Mouse (Mus musculus): ENCODE measurements around the gene Scn10a.

Scn10a gene

DNA sequence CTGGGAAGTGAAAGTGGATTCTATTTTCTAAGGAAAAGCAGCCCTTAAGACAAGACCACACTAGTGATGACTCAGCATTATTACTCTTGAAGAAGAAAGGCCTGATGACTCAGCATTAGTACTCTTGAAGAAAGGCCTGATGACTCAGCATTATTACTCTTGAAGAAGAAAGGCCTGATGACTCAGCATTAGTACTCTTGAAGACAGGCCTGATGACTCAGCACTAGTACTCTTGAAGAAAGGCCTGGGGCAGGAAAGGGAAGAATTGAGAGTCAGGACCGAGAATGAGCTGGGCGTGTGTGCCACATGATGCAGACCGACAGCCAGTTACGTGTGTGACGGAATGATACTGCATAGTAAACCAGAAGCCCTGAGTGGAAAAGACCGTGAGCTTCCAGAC is 77.1 kb downstream of the Scn10a start:
- DNase-seq (ENCODE audit: extremely low spot score, low read depth, low spot score): no peak

DNA sequence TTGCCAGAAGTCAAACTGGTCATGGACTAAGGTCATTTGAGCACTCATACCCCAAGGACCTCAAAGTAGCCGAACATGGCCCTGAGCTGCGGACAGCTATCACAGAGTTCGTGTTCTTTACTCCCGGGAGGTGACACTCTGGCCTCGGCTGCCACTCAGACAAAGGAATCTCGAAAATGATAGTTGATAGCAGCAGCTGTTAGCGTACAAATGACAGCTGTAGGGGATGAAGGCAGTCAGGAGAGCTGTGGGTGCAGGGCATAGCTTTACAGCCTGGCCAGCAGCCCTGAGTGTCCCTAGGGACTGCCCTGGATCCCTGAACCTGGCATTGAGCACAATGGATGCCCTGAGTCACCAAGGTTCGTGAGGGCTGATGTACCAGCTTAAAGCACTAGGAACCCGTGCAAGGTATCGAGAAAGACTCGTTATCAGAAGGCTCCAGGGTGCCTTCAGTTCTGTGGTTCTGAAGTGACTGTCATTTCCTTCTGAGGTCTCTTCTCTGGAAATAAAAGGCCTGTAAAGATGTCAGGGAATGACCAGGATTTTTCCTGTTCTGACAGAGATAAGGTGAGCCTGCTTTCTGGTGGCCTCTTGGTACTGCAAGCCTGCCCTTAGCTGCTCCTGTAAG is 84.8 kb downstream of the Scn10a start:
- no peak for DNase-seq (ENCODE audit: extremely low spot score, low read depth, low spot score)

DNA sequence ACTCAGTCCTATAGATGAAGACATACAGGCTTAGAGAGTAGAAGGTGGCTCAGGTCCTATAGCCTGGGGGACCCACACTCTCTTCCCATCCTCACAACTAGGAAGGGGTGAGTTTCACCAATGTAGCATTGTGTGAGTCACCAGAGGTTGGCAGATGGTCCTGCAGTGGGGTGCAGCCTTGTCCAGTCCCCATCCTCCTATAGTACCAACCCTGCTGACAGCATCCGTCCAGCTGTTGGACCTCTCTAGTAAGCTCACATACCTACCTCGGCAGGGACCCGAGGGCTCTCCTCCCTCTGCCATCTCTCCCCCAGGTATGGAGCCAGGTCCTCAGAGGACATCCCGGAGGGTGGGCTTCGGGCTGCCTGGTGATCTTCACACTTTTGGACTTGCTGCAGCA is 85.6 kb downstream of the Scn10a start:
- no peak for DNase-seq (ENCODE audit: extremely low spot score, low read depth, low spot score)

DNA sequence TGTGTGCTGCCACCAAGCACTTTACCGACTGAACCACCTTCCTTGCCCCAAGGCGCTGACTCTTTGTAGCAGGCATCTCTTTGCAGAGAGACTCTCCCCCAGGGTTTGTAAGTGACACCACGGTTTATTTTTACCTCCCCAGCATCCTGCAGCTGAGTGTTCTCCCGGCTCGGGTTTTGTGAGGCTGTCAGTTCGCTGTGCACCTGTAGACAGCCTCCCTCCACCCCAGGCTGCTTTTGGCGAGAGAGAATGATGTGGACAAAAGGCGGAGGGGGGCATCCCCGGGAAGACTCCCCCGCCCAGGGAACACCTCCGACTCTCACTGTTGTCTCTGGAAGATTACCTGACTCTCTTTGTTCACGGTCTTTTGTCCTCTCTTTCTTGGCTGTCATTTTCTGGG is 86.3 kb downstream of the Scn10a start:
- DNase-seq (ENCODE audit: extremely low spot score, low read depth, low spot score): no peak

DNA sequence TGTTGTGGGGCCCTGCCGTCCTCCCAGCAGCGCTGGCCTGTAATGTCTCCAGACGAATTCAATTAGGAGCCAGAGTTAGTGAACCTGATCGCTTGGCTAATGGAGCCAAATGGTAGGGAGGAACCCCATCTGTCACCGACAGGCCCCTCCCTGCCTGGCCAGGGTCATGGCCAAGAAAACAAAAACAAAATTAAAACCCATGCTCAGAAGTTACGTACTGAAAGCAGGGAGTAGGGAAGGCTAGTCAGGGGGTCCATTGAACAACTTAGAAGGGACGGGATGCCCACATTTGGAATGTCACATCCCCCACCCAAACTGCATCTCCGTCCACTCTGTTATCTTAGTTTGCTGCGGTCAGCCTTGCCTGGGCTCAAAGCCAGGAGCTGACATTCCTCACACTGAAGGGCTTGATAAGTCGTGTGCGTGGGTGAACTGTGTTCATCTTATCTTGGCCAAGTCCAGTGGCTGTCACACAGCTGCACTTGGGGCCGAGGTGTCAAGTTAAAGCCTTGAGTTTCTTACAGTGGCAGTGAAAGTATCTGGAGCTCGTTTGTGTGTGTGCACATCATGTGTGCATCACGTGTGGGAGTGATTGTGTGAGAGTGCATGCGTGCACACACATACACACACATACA is 87.1 kb downstream of the Scn10a start:
- no peak for DNase-seq (ENCODE audit: extremely low spot score, low read depth, low spot score)

DNA sequence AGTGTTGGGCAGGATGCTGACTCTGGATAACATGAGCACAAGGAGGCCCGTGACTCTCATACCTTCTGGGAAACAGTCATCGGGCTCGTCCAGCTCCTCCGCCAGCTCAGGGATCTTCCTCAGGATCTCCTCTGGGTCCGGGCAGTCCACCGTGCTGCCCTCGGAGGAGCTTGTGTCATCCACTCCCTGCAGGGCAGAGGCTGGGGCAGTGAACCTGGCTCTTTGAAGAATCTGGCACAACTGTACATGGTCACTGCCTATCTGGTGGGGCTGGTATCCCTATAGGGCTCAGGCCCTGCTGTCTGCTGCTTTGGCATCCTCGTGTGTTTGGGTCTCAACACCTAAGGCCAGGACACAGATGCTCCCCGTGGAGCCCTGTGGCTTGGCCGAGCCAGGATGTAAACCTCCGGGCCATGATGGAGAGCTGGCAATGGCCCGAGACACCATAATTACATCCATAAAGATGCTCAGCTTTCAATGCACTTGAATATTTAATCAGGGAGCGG is 87.7 kb downstream of the Scn10a start:
- no peak for DNase-seq (ENCODE audit: extremely low spot score, low read depth, low spot score)

DNA sequence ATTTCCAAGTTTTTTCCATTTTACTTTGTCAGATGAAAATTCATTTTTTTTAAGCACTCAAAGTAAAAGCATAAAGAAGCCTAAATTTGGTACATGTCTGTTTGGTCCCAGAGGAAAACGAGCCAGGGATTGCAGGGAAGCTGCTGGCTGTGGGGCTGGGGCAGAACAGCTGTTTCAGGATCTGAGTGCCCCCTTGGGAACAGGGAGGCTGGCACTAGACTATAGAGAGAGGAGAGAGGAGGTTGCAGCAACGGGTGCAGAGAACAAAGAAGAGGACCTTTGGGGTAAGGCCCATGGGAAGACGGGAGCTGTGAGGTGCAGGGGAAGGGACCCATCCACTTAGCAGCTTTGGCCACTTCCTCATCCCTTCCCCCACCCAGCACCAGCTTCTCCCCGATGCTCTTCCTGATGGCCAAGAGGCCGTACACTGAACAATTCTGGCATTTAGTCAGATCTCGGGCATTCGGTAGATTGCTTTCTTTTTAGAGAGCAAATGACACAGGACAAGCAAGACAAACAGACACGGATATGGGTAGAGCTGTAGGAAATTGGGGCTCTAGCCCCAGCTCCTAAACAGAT is 90.3 kb downstream of the Scn10a start:
- no peak for DNase-seq (ENCODE audit: extremely low spot score, low read depth, low spot score)

DNA sequence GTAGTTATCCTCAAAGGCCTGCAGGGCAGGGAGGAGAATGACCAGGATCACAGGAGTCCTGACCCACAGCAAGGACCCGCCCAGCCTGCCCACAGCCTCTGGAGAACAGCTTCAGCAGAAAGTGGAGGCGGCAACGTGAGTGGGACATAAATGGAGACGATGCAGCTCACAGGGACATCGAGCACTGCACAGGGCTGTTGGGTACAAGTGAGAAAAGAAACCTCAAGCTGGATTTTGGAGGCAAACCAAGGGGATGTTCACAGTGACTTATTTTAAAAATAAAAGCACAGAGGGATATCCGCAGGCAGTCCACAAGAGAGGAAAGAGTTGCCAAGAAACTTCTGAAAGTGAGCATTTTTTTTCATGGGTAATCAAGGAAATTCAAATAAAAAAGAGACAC is 91.9 kb downstream of the Scn10a start:
- DNase-seq (ENCODE audit: extremely low spot score, low read depth, low spot score): no peak

DNA sequence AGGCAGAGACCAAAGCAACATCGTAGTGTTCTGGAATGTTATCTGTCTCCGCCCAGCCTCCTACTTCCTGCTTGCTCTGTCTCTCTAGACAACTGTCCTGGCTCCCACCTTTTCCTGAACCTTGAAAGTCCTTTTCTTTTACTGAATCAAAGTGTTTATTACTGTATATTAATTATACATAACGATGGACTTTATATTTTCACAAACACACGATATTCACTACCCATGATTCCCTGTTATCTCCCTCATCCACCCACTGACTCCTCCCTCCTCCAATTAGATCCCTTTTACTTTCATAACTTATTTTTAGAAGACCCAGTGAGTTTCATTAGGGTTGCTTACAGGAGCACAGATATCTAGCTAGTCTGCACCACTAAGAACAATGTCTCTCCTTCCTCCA is 95.0 kb downstream of the Scn10a start:
- no peak for DNase-seq (ENCODE audit: extremely low spot score, low read depth, low spot score)

DNA sequence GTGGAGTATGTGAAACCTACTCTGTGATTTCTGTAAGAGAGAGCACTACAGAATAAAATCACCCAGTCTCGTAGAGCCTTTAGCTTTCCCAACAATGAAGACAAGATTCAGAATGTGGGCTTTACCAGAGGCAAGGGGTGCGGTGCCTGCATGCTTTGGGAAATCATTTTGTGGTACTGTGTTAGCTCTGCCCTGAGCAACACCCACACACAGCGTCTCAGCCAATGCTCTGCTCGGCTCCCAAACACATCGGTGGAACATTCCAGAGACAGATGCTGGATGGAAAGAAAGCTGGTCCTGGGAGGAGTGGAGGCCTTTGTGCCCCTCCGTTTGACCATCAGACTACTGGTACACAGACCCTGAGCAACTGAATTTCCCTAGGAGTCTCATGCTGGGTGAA is 104.3 kb downstream of the Scn10a start:
- no peak for DNase-seq (ENCODE audit: extremely low spot score, low read depth, low spot score)

DNA sequence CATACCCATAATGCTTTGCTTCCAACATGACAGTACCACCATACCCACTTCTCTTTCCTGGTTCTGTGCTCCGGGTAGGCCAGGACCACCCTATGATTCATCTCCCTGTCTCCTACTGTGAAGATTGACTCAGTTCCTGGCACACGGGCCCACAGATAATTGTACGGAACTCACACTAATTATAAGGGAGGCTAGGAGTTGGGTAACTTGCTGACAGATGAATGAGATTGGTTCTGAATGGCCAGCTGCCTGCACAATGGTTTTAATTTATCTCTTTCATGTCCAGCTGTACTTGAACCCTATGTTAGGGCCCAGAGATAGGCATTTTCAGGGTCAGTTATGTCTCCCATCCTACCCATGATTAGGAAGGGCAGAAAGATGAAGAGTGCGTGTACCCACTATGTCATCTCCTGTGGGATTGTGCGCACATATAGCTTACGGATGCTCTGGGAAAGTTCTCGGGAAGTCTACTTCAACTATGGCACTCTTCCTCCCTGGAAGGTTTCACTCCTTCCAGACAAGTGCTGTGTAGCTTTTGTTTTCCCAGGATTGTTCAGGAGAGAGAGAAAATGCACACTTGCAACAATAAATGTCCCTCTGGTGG is 108.5 kb downstream of the Scn10a start:
- DNase-seq (ENCODE audit: extremely low spot score, low read depth, low spot score): no peak

DNA sequence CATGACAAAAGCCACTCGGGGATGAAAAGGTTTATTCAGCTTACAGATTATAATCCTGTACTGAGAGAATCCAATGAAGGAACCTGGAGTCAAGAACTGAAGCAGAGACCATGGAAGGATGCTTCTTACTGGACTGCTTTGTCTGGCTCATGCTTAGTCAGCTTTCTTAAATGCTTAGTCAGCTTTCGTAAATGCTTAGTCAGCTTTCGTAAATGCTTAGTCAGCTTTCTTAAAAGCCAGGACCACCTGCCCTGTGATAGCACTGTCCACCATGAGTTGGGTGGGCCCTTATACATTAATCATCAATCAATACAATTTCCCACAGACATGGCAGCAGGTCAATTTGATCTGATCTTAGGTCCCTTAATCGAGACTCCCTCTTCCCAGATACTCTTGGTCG is 112.2 kb downstream of the Scn10a start:
- DNase-seq (ENCODE audit: extremely low spot score, low read depth, low spot score): no peak

DNA sequence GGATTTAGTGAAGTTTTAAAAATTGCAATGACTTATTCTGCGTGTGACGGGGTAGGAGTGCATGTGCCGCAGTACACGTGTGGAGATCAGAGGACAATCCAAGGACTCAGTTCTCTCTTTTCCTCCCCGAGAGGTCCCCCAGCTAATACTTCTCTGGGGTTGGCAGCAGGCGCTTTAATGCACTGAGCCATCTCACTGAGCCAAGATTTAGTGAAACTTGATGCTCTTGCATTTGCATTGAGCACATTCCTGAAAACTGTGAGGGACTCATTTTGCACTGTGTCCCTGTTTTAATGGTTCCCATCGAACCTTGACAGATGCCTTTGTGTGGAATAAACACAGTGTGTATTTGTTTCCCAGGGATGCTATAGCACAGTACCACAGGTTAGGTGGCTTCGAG is 114.5 kb downstream of the Scn10a start:
- no peak for DNase-seq (ENCODE audit: extremely low spot score, low read depth, low spot score)

DNA sequence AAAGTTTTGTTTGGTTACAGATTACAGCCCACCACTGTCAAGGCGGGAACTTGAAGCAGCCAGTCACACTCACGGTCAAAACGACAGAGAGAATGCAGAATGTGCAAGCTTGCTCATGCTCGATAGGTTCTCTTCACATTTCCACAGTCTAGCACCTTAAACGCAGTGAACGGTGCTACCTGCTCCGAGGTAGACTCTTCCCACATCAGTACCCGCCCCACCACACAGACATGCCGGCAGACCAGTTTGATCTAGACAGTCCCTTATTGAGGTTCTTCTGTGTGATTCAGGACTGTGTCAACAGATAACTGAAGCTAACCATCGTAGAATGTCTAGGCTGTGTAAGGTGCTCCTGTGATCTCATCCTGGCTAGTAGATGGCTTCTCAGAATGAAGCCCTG is 120.6 kb downstream of the Scn10a start:
- no peak for DNase-seq (ENCODE audit: extremely low spot score, low read depth, low spot score)

DNA sequence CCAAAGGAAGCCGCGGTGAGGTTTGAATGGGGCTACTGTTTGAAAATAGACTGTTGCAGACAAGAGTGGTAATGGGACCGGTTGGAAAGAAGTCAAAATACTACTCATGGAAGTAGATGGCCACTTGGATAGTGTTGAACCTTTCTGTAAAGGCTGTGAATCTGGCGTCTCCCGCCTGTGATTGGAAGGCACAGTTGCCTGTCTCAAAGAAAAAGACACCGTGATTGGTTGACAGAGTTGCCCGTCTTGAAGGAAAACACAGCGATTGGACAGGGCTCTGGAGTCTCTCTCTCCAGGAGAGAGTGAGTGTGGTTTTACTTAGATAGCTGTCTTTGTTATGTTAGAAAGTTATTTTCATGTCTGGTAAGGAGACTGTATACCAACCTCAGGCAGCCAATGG is 121.8 kb downstream of the Scn10a start:
- DNase-seq (ENCODE audit: extremely low spot score, low read depth, low spot score): no peak

DNA sequence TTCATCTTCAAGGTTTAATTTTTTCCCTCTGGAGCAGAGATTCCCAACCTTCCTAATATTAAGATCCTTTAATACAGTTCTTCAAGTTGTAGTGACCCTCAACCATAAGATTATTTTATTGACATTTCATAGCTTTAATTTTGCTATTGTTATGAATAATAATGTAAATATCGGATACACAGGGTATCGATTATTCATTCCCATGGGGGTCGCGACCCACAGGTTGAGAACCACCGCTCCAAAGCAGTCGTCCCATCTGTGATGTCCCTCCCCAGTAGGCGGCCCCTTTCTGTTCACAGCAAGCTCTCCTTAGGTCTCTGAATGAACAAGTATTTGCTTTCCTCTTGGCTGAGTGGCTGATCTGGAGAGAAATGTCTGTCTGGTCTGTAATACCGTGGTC is 129.5 kb downstream of the Scn10a start:
- no peak for DNase-seq (ENCODE audit: extremely low spot score, low read depth, low spot score)

DNA sequence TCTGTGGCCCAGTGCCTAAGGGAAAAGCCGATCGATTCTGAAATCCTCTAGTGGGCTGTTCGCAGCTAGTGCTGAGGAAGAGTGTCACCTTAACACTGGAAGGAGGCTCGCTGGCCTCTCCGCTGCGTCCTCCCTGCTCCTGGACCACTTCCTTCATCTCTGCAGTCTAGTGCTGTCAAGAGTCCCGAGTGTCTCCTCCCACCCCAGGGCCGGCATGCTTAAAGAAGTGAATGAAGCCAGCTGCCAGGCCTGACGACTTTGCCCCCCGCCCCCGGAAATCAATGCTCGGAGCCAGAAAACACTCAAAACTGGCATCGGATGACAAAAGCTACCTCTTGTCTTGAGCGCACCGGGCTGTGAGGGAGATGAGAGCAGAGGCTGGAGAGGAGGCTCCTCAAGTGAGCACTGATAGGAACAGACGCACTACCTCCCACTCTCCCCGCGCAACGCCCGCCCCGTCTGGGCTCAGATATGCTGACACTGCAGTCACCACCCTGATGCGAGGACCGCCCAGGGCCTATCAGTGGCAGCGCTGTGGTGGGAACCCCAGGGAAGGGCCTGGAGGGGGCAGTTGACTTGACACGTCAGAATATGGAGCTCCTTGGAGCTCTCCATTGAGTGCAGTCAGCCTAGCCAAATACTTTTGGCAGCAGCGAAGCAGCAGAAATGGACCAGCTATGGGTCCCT is 130.2 kb downstream of the Scn10a start:
- DNase-seq (ENCODE audit: extremely low spot score, low read depth, low spot score): no peak

DNA sequence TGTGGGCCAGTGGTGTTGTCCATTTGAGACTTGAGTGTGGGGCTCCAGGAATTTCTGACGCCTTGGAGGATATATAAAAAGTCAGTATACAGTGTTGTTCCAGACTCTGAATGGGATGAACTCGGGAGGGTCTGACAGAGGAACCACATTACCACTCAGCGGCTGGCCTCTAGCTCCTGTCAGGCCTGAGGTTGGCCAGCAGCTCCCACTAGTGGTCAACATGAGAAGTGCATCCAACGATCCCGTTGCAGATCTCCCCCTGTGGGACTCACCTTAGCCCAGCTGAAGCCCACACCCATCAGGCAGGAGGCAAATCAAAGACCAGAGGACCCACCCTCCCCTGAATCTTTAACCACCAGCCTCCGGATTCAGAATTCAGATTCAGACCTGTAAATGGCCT is 138.5 kb downstream of the Scn10a start:
- peak; percentile 46 for DNase-seq (ENCODE audit: extremely low spot score, low read depth, low spot score)

DNA sequence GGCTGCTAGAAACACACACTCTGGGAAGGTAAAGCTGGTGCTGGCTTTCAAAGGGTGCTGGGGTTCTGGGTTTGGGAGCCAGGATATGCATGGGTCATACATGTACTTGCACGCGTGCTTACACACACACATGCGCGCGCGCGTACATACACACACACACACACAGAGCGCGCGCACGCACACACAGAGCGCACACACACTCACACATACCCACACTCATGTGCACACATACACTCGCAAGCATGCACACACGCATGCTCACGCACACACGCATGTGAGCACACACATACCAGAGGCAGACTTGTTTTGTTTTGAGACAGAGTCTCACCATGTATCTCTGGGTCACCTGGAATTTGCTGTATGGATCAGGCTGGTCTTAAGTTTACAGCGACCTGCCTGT is 138.9 kb downstream of the Scn10a start:
- no peak for DNase-seq (ENCODE audit: extremely low spot score, low read depth, low spot score)

DNA sequence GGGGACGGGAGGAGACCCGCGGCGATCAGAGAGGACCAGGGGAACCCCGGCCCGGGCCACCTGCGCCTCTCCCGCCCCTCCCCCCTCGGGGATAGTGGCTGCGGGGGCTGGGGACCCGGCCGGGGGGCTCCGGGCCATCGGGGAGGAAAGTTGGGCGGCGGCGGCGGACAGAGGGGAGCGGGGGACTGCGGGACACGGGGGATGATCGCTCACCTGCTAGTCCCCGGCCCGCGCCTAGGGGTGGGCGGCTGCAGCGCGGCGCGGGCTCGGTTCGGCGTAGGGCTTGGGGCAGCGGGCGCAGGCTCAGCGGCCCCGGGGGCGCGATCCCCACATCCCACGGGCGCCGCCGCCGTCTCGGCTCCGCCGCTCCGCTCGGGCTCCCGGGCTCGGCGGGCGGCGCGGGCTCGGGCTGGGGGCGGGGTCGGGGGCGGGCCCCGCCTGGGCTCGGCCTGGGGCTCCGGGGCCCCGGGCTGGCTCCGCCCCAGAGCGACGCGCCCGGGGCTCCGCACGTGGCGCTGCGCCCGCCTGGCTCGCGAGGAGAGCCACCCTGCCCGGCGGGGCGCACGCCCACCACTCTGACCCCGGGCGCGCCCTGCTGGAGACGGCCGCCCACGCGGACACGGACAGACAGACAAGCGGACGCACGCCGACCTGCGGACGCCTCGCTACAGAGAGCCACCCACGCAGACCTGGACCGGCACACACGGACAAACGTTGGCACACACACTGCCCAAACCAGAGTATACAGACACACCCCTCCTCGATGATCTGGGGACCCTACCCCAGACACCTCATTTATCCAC is 140.3 kb downstream of the Scn10a start, which contains the start of gene Scn5a:
Gene Scn5a (minus strand): TSS at position 381 of the 803 bp plus-strand sequence.
- DNase-seq (ENCODE audit: extremely low spot score, low read depth, low spot score): no peak

DNA sequence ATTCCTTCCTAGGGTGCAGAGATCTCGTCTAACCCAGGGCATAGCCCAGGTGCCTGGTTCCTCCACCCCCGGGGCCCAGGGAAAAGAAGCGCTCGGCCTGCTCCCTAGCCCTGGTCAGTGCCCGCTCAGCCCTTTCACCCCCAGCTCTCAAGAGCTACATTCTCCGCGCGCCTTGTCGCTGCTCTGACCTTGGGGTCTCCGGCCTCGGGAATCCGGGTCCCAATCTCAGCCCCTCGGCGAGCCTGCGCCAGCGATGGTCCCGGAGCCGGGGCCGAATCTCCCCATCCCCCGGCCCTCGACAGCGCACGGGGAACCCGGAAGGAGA is 140.8 kb downstream of the Scn10a start:
- DNase-seq (ENCODE audit: extremely low spot score, low read depth, low spot score): no peak

Data from hindlimb bud, embryonic 11.5 days (tissue).